Mouse (Mus musculus) adrenal gland, adult 2 months (tissue): ENCODE results near the gene Hectd4. TPM values are rescaled to one million over a fixed set of nuclear protein-coding genes. Genes with fewer than 3 reads are reported as not detected.
"Not testable (repeated sequence)": the region's sequence is repeated elsewhere in the genome, so short reads cannot be mapped to it uniquely, and the experiment has no call there.

Experiments used
- DNase-seq: peaks from one replicate; pipeline ENCODE4 v3.0.0; 2021
- polyA plus RNA-seq: library from polyadenylated mRNA; depleted of rRNA; stranded (reverse); fragments of >200 nt; gene quantifications from 2 replicates; pipeline ENCODE4 v1.2.3, GENCODE M21; 2012
- total RNA-seq, 2 experiments: library from RNA; stranded (reverse); gene quantifications; 2 replicates each; pipeline ENCODE4 v1.2.3; 2021

The Hectd4 gene
- total and polyA plus RNA-seq, 3 experiments: 14.5 to 22.7 (median 16.1) TPM

- DNase-seq: no peak
Measured at GRCm38 (mm10) chr5:121287213-121287612, 67.2 kb downstream of the Hectd4 start.

DNA sequence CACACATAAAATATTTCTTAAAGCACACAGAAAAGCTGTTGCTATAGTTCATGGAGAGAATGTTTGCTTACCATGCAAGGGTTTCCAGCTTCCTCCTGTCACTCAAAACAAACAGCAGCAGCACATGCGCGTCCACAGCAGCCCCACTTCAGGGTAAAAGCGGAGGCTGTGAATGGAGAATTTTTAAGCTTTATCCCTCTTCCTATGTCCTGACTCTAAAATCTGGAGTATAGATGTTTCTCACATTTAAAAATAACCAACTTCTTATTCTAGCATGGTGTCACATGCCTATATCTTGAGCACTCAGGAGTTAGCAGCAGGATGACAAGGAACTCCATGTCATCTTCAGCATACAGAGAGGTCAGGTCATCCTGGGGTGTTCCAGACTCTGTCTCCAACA is 70.3 kb downstream of the Hectd4 start:
- no peak for DNase-seq

DNA sequence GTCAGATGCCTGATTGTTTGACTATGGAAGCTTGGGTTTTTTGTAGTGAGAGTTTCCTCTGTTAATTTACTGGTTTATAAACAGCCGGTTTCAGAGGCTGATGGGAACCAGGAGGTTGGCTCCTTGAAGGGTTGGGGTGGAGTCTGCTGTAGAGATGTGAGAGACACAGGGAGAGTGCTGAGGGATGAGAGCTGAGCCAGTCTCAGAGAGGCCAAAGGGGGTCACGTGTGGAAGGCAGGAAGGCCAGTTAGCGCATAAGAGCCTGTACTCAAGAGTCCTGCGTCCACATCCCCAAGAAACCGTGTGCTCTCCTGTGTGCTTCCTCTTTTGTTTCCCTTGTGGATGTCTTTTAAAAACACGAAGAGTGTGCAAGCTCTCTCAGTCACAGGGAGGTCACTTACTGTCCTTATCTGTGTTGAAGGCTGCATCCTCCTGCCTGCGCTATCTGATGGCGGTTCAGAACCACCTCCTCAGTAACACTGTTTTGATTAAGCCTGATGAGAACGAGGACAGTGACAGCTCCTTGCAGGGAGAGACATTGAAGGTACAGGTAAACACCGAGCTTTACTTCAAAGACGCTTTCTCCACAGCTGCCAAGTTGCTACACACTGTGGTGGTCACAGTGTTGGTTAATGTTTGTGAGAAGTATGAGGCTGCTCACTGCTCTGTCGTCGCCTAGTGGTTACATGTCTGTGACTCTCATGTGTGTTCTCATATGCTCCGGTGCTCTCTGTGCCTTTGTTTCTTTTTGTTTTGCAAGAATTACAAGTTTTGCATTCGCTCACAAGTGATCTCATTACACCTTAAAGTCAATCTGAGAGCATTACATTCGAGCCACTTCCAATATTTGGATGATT is 72.5 kb downstream of the Hectd4 start:
- no peak for DNase-seq

DNA sequence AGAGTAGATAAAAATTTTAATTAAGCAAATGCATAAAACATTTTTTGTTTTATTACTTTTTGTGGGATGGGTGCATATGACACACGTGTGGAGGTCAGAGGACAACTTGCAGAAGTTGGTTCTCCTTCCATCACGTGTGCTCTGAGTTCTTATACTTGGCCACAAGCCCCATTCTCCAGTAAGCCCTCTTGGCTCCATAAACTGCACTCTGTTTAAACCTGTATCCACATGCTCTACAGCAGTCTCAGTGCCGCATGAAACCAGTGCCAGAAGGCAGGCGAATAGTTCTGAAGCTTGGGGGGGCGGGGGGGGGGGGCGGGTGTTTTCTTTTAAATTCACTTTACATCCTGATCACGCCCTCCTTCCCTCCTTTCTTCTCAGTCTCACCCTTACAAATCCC is 85.0 kb downstream of the Hectd4 start:
- DNase-seq: no peak

DNA sequence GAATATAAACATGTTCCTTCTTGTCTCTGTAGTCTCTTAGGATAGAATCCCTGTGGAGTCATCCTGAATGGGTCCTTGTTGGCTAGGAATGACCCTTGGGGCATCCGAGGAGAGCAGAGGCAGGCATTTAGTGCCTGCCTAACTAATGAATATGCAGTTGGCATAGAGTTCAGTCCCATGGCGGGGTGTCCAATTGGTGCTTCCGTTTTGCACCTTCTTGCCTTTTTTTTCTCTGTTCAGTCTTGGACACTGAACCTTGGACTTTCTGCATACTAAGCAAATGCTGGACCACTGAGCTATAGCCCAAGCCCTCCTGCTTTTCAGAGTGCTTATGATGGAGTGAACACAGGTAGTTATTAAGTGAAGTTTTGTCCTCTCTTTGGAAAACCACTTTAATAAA is 87.6 kb downstream of the Hectd4 start:
- DNase-seq: no peak

- DNase-seq: peak; percentile 7
Measured at GRCm38 (mm10) chr5:121311576-121311975, 91.6 kb downstream of the Hectd4 start.

- no peak for DNase-seq
Measured at GRCm38 (mm10) chr5:121313764-121314474, 93.9 kb downstream of the Hectd4 start.

DNA sequence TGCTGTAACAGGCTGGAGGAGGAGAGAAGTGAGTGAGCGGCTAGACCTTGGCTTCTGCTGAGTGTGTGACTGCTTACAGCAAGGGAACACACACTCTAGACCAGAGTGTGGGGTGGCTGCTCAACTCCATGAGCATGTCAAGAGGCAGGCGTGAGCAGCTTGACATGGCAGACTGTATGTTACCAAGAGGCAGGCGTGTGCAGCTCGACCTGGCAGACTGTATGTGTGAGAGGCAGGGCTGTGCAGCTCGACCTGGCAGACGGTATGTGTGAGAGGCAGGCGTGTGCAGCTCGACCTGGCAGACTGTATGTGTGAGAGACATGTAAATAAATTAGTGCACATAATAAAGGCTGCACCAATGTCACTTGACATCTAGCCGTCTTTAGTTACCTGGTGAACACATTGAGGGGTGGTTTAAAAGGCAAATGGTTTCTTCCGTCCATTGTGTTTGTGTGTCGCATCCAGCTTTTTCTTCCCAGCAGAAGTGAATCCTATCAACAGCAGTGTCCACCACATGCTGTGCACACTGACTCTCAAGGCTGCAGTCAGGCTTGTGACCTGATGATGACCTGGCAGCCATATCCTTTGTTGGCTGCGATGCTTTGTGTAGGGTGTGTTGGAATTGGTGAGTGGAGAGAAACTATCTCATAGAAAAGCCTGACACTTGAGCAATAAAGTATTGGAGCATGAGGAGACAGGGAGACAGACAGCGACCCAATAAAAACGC is 106.2 kb downstream of the Hectd4 start:
- DNase-seq: no peak

DNA sequence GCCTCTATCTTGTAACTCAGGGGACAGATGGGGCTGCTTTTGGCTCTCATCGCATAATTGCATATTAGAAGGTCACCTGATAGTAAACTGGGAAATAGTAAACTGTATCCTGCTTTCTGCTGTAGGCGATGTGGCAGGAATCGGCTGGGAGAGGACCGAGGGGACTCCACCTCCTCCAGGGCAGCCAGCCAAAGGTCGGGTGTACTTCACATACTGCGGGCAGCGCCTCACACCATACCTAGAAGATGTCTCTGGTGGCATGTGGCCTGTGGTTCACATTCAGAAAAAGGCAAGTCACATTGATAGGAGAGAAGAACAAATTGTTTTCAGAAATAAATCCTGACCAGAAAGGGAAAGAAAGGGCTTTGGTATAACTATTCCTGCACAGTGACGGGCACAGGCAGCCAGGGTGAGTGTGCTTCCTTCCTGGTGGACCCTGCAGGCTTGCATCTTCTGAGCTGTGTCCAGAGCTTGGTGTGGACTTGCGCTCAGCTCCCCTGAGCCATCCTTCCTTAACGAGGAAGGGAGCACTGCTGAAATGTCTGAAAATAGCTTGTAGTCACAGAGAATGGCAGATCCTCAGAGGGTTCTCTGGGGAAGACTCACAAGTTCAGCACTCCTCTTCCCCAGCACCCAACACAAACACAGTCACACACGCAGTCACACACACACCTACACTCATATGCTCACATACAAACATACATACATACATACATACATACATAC is 109.5 kb downstream of the Hectd4 start:
- DNase-seq: peak; percentile 17

DNA sequence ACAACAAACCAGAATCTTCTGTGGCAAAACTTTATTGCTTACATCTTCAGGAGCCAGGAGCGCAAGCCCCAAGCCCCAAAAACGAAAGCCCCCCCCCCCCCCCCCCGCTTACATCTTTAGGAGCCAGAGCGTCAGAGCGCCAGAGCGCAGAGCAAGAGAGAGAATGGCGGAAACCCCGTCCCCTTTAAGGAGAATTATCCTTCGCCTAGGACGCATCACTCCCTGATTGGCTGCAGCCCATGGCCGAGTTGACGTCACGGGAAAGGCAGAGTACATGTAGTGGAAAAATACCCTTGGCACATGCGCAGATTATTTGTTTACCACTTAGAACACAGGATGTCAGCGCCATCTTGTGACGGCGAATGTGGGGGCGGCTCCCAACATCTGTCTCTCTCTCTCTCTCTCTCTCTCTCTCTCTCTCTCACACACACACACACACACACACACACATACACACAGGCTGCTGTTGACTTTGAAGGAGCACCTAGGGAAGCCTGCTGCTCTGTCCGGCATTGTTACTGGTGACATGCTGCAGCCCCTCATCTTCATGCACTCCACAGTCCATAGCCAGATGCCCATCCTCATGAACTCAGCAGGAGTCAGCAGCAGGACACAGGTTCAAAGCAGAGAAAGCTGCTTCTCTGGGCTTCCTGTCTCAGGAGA is 110.3 kb downstream of the Hectd4 start:
- DNase-seq: not testable (repeated sequence)

- no peak for DNase-seq
Measured at GRCm38 (mm10) chr5:121331731-121332130, 111.7 kb downstream of the Hectd4 start.

GRCm38 (mm10) chr5:121333976-121334375 is 114.0 kb downstream of the Hectd4 start:
- DNase-seq: no peak

- no peak for DNase-seq
Measured at GRCm38 (mm10) chr5:121334454-121334853, 114.4 kb downstream of the Hectd4 start.

DNA sequence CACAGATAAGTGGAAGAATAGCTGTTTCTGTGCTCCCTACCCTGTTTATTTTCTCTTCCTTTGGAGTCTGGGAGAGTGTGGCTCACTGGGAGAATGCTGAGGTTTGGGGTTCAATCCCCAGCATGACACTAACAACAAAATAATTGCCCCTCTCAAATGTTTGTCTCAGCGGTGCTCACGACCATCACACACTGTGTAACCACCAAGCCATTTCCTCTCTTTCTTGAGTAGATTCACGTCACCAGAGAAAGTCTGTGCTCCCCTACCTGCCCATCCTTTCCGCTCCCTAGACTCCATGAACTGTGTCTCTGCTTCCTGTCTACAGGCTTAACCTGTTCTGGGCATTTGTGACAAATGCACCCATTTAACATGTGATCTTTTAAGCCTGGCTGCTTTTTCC is 115.4 kb downstream of the Hectd4 start:
- DNase-seq: no peak

DNA sequence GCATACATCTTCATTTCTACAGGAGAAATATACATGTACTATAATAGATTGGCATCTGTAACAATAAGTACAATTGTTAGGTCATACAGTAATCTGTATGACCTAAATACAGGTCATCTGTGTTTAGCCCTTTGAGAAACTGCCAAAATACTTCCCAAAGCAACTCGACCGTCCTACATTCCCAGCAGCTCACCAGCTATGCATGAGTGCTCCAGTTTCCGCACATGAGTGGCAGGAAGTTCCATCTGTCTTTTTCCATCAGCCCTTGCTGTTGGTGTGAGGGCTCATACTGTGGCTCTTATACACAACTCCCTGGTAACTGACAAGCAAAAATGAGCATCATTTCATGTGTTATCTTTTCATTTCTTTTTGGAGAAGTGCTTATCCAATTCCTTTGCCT is 116.0 kb downstream of the Hectd4 start:
- DNase-seq: no peak

GRCm38 (mm10) chr5:121336776-121337175 is 116.8 kb downstream of the Hectd4 start:
- DNase-seq: no peak

GRCm38 (mm10) chr5:121339507-121340230 is 119.7 kb downstream of the Hectd4 start:
- DNase-seq: peak; percentile 9

- DNase-seq: no peak
Measured at GRCm38 (mm10) chr5:121340965-121341473, 121.0 kb downstream of the Hectd4 start.

- no peak for DNase-seq
Measured at GRCm38 (mm10) chr5:121342490-121342889, 122.5 kb downstream of the Hectd4 start.

GRCm38 (mm10) chr5:121343997-121344396 is 124.0 kb downstream of the Hectd4 start:
- no peak for DNase-seq

- no peak for DNase-seq
Measured at GRCm38 (mm10) chr5:121359229-121359628, 139.2 kb downstream of the Hectd4 start.
